Comparison of ENCODE assay signal across 16 mouse cellular contexts in the genomic region with DNA sequence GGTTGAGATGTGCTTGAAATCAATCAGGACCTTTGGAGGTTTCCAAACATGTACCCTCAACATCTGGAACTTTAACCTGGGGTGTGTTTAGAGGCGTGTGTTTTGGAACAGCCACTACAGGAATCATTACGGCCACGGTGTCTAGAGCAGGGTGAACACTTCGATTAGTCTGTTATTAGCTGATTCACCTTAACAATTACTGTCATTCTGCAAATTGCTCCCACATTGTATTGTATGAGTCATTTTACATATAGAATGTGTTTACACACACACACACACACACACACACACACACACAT.
"Had no signal": no experiment of that assay in that cellular context is flagged by ENCODE, and none has a peak within 500 bp of the region (broad histone marks: within the 10 kb centered on the region; RNA-seq: fewer than 3 reads in every experiment).

No protein-coding gene starts in this region.

- H3K9ac ChIP-seq: liver, embryonic 14.5 days; lung, embryonic 14.5 days; midbrain, embryonic 13.5 days; midbrain, embryonic 15.5 days had no signal

- H3K4me1 ChIP-seq: midbrain, embryonic 10.5 days; midbrain, embryonic 15.5 days had no signal

- H3K27ac ChIP-seq: liver, embryonic 14.5 days; midbrain, embryonic 10.5 days; midbrain, embryonic 13.5 days; midbrain, embryonic 15.5 days had no signal

- ATAC-seq: midbrain, embryonic 13.5 days; midbrain, embryonic 15.5 days had no signal

- H3K36me3 ChIP-seq: midbrain, embryonic 10.5 days; midbrain, embryonic 13.5 days; midbrain, embryonic 15.5 days had no signal

- H3K9me3 ChIP-seq: midbrain, embryonic 10.5 days; midbrain, embryonic 13.5 days; midbrain, embryonic 15.5 days had no signal

- H3K27me3 ChIP-seq: midbrain, embryonic 13.5 days; midbrain, embryonic 15.5 days had no signal

- H3K4me3 ChIP-seq: midbrain, embryonic 10.5 days; midbrain, embryonic 13.5 days; midbrain, embryonic 15.5 days; myocyte had no signal

- H3K4me2 ChIP-seq: lung, embryonic 14.5 days; midbrain, embryonic 13.5 days; midbrain, embryonic 15.5 days had no signal

- DNase-seq: lung, adult 18-20 months; lung, embryonic 14.5 days; lung, postnatal 10 days; lung, postnatal 4 days; right cerebral cortex, adult 18-20 months; right cerebral cortex, postnatal 25 days; right cerebral cortex, postnatal 4 days; spleen, adult 18-20 months; thymus, adult 18-20 months; thymus, postnatal 14 days; thymus, postnatal 36 days had no signal
